Mouse (Mus musculus) retina, postnatal 7 days (tissue): ENCODE measurements around the gene Gm21861.
"Not testable (repeated sequence)": the region's sequence is repeated elsewhere in the genome, so short reads cannot be mapped to it uniquely, and the experiment has no call there.

Experiments
- DNase-seq: peaks from one replicate; pipeline ENCODE4 v3.0.0-alpha.2; 2012; ENCODE audit warnings: low read depth, low spot score

Gm21861 gene

GRCm38 (mm10) chrY:58814497-58814896, at the start of gene Gm21861:
TSS of gene Gm21861 (minus strand) at chrY:58814597.
- DNase-seq: not testable (repeated sequence)
